Mouse (Mus musculus) activated CD4-positive, CD25-positive, alpha-beta regulatory T cell, adult 9 weeks (primary cell): ENCODE results near the gene Lrrc41. TPM values are rescaled to one million over a fixed set of nuclear protein-coding genes. Genes with fewer than 3 reads are reported as not detected.

Experiments used
- polyA plus RNA-seq: library from polyadenylated mRNA; unstranded; fragments of 100-300 nt; shearing (Covaris generic); gene quantifications from one replicate; pipeline ENCODE4 v1.2.1, GENCODE M21; 2017

Gene Lrrc41
- 45.9 TPM for polyA plus RNA-seq

DNA sequence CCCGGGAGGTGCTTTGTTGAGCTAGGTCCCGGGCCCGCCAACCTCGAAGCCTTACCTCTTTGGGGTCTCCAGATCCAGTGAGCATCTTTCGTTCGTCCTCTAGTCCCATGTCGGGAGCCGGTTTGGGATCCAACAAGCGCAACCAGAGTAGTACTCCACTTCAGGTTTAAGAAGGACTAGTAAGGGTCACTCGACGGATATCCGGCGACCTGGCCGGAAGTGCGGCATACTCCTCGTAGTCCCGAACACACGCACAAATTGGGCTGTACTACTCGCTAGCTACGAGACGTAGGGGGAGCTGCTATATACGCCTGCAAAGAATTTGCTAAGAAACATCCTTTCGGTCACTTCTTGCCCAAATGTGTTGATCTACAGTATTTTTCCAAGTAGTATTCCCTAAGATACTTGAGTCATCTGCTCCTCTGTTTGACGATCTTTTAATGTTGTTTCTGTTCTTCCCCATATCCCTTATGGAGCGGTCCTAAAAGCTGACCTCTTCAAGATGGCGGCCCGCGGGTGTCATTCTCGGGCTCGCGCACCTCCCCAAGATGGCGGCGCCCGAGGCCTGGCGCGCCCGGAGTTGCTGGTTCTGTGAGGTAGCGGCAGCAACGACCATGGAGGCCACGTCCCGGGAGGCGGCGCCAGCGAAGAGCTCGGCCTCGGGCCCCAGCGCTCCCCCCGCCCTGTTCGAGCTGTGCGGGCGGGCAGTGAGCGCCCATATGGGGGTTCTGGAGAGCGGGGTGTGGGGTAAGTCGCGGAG is at the start of gene Lrrc41, which contains the start of gene Uqcrh:
Gene Lrrc41 (plus strand): TSS at position 409 of the 760 bp plus-strand sequence.
Gene Uqcrh (minus strand): TSS at position 211 of the 760 bp plus-strand sequence.

DNA sequence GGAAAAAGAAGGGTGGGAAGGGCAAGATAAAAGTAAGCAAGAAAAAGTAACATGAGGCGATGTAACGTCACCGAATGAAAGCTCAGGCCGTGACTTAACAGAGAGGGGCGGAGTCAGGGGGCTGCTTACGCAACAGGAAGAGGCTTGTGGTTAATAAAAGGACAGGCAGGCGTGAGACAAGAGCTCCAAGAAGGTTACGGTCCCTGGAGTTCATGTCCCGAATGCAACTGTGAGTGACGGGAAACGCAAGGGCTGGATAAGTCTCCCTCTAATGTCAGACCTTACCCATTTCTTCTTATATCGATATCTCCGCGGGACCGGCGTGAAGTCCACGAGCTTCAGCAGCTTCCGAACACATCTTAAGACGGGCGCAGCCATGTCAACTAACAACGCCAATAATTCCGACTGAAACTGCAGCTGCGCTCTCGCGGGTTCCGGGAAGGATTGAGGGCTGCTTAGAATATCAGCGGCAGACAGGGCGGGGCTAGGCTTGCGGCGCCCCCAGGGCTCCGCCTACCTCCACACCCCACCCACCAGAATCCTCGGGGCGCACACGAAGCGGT is 21.6 kb upstream of the Lrrc41 start, which contains the start of gene Nsun4:
Gene Nsun4 (minus strand): TSS at position 478 of the 563 bp plus-strand sequence.

DNA sequence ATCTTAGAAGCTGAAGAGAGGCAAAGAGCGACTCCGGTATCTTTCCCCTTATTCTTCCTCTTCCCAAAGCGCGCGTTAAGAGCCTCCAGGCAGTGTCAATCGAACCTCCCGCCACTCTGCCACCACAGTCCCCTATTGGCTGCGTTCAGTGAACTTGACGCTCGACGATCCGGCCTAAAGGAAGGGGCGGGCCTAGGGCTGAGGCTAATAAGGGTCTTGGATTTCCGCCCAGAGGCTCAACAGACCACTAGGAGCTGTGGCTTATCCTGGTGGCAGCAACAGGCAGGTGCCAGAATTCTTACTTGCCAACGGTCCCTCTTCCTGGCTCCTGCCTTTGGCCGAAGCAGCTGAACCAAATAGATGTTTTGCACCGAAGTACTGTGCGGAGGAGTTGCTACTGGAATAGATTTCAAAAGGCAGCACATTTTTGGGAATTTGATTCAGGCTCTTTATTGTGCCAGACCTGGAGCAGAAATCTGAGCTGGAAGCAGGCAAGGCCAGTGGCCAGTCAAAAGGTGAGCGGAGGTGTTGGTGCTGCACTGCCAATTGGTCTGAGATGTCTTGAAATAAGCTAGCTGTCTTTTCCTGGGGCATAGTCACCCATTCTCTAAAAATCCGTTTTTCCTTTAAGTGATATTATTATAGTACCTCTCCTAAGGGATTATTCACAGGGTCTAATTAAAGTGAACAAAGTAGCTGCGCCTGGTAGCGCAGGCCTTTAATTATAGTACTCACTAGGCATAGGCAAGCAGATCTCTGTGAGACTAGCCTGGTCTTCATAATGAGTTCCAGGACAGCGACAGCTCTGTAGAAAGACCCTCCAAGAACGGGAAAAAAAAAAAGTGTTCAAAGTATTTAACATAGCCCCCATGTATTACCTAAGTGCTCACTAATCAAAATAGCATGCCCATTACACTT is 48.8 kb downstream of the Lrrc41 start, which contains the start of the genes Rad54l and Pomgnt1:
Gene Rad54l (minus strand): TSS at position 89 of the 918 bp plus-strand sequence.
Gene Pomgnt1 (plus strand): TSS at position 239 of the 918 bp plus-strand sequence.

Other genes with a start within 250 kb of the Lrrc41 start
- 28.4 TPM for gene Mob3c, start 247.2 kb upstream of the Lrrc41 start, polyA plus RNA-seq
- gene Mknk1, start 236.1 kb upstream of the Lrrc41 start, polyA plus RNA-seq, result 70.6 TPM
- not detected for gene Kncn, start 190.9 kb upstream of the Lrrc41 start, polyA plus RNA-seq
- gene 6430628N08Rik, start 184.6 kb upstream of the Lrrc41 start, polyA plus RNA-seq, result not detected
- gene Dmbx1, start 135.3 kb upstream of the Lrrc41 start, polyA plus RNA-seq, result not detected
- gene Faah, start 57.3 kb upstream of the Lrrc41 start, polyA plus RNA-seq, result 129 TPM
- gene Nsun4, start 21.4 kb upstream of the Lrrc41 start, polyA plus RNA-seq, result 33.5 TPM
- gene Uqcrh, start 198 bp upstream of the Lrrc41 start, polyA plus RNA-seq, result 526 TPM
- 6.5 TPM for gene Rad54l, start 48.4 kb downstream of the Lrrc41 start, polyA plus RNA-seq
- gene Pomgnt1, start 48.6 kb downstream of the Lrrc41 start, polyA plus RNA-seq, result 8.0 TPM
- 0.83 TPM for gene Lurap1, start 76.1 kb downstream of the Lrrc41 start, polyA plus RNA-seq
- gene Tspan1, start 92.3 kb downstream of the Lrrc41 start, polyA plus RNA-seq, result not detected
- gene 1700042G07Rik, start 98.1 kb downstream of the Lrrc41 start, polyA plus RNA-seq, result not detected
- gene Gm49337, start 98.1 kb downstream of the Lrrc41 start, polyA plus RNA-seq, result not detected
- gene Pik3r3, start 146.3 kb downstream of the Lrrc41 start, polyA plus RNA-seq, result 6.1 TPM